In genomic region chr6:53398297-53399140, GRCm38 (mm10) we compare ENCODE assay signal across 10 mouse cellular contexts.
DNase-seq lines count a peak whose midpoint lies in the region; ATAC-seq and TF ChIP-seq lines count a peak whose summit lies in the region.
"Had no signal": no experiment of that assay in that cellular context is flagged by ENCODE, and none has a peak within 500 bp of the region (broad histone marks: within the 10 kb centered on the region; RNA-seq: fewer than 3 reads in every experiment).

No protein-coding gene starts in this region.

- 0 out of 2 replicates have a peak overlapping the region, but pooled peaks have one; percentile 5 for H3K9ac ChIP-seq in forebrain, embryonic 14.5 days (ENCODE audit: low read length)
- H3K9ac ChIP-seq in kidney, embryonic 15.5 days = no peak overlapping the region
- H3K9ac ChIP-seq in intestine, postnatal 0 days (ENCODE audit: low read depth, low read length) = no peak overlapping the region

- peaks cover 20% of the 10 kb centered on the region for H3K4me1 ChIP-seq in forebrain, embryonic 14.5 days (ENCODE audit: control insufficient read depth, insufficient read depth, low read length)
- peaks cover 35% of the 10 kb centered on the region for H3K4me1 ChIP-seq in forebrain, embryonic 10.5 days
- peaks cover 23% of the 10 kb centered on the region for H3K4me1 ChIP-seq in kidney, embryonic 15.5 days
- no peaks in the 10 kb centered on the region for H3K4me1 ChIP-seq in kidney, adult 2 months (ENCODE audit: control insufficient read depth, insufficient read depth, low read length)
- H3K4me1 ChIP-seq in intestine, postnatal 0 days (replicated peaks; ENCODE audit: control insufficient read depth, insufficient read depth, low read length) = no peaks in the 10 kb centered on the region

- H3K36me3 ChIP-seq in forebrain, embryonic 14.5 days (ENCODE audit: control insufficient read depth, insufficient read depth, low read length) = no peaks in the 10 kb centered on the region
- peaks cover 8% of the 10 kb centered on the region for H3K36me3 ChIP-seq in forebrain, embryonic 10.5 days (replicated peaks)
- no peaks in the 10 kb centered on the region for H3K36me3 ChIP-seq in kidney, embryonic 15.5 days
- H3K36me3 ChIP-seq in kidney, adult 2 months (ENCODE audit: control insufficient read depth, insufficient read depth, low read length) = no peaks in the 10 kb centered on the region
- H3K36me3 ChIP-seq in intestine, postnatal 0 days (ENCODE audit: control insufficient read depth, insufficient read depth) = no peaks in the 10 kb centered on the region

- no peak for TF ChIP-seq POLR2A in kidney, adult 2 months (IDR thresholded peaks at IDR 0.05; ENCODE audit: low read depth, low read length)

- peak; percentile 41 for DNase-seq in forebrain, embryonic 14.5 days (ENCODE audit: low spot score)
- DNase-seq in forebrain, embryonic 10.5 days (ENCODE audit: extremely low spot score, low spot score) = no peak
- no peak for DNase-seq in kidney, adult 2 months
- no peak for DNase-seq in gastrocnemius, postnatal 10 days
- DNase-seq in layer of hippocampus, adult 11-12 months (ENCODE audit: low spot score) = no peak
- DNase-seq: layer of hippocampus, postnatal 36 days had no signal

- H3K4me3 ChIP-seq in forebrain, embryonic 14.5 days (ENCODE audit: low read depth, low read length) = no peak overlapping the region
- H3K4me3 ChIP-seq in forebrain, embryonic 10.5 days = no peak overlapping the region
- no peak overlapping the region for H3K4me3 ChIP-seq in kidney, embryonic 15.5 days (replicated peaks)
- no peak overlapping the region for H3K4me3 ChIP-seq in kidney, adult 2 months (ENCODE audit: insufficient read depth, low read depth, low read length)
- H3K4me3 ChIP-seq in intestine, postnatal 0 days (ENCODE audit: low read depth, low read length) = no peak overlapping the region

- H3K27ac ChIP-seq in forebrain, embryonic 14.5 days (ENCODE audit: low read depth, low read length) = no peak overlapping the region; the same call in 1 of the 2 replicates
- no peak overlapping the region for H3K27ac ChIP-seq in forebrain, embryonic 10.5 days
- no peak overlapping the region for H3K27ac ChIP-seq in kidney, embryonic 15.5 days
- no peak overlapping the region for H3K27ac ChIP-seq in kidney, adult 2 months (ENCODE audit: insufficient read depth, low read depth, low read length)
- H3K27ac ChIP-seq in intestine, postnatal 0 days (ENCODE audit: low read depth, low read length) = no peak overlapping the region

- no peak; the same call in 1 of the 2 replicates for ATAC-seq in forebrain, embryonic 14.5 days
- no peak for ATAC-seq in kidney, embryonic 15.5 days (replicated peaks; ENCODE audit: low FRiP score)
- ATAC-seq in intestine, postnatal 0 days = no peak
- ATAC-seq in neutrophil, adult 5-6 weeks (ENCODE audit: extremely low read depth, insufficient number of reproducible peaks, low FRiP score, poor library complexity, severe bottlenecking) = peak; percentile 40; the same call in 1 of the 2 replicates
- ATAC-seq: lung, postnatal 0 days had no signal

- no peak for TF ChIP-seq CTCF in kidney, adult 2 months (conservative IDR thresholded peaks at IDR 0.05; ENCODE audit: insufficient read depth, insufficient read length, low read depth, low read length)
- TF ChIP-seq CTCF in intestine, postnatal 0 days (IDR thresholded peaks at IDR 0.05; ENCODE audit: low read depth) = no peak

- 36% methylated on average over 18 of the region's 18 CpGs for WGBS in forebrain, embryonic 14.5 days
- 46% methylated on average over 18 of the region's 18 CpGs for WGBS in forebrain, embryonic 10.5 days
- 28% methylated on average over 18 of the region's 18 CpGs for WGBS in kidney, embryonic 15.5 days
- 47% methylated on average over 18 of the region's 18 CpGs for WGBS in kidney, adult 2 months
- 24% methylated on average over 18 of the region's 18 CpGs for WGBS in intestine, postnatal 0 days

- H3K27me3 ChIP-seq in forebrain, embryonic 14.5 days (replicated peaks; ENCODE audit: control insufficient read depth, insufficient read depth, low read length) = no peaks in the 10 kb centered on the region
- H3K27me3 ChIP-seq in forebrain, embryonic 10.5 days (ENCODE audit: poor library complexity, severe bottlenecking) = no peaks in the 10 kb centered on the region
- peaks cover 18% of the 10 kb centered on the region; the same call in 1 of the 2 replicates for H3K27me3 ChIP-seq in kidney, embryonic 15.5 days
- no peaks in the 10 kb centered on the region for H3K27me3 ChIP-seq in kidney, adult 2 months (replicated peaks; ENCODE audit: control insufficient read depth, insufficient read depth, low read length)
- no peaks in the 10 kb centered on the region for H3K27me3 ChIP-seq in intestine, postnatal 0 days (replicated peaks; ENCODE audit: control insufficient read depth, insufficient read depth, low read length)

- 0 out of 2 replicates have a peak overlapping the region, but pooled peaks have one; percentile 24 for H3K4me2 ChIP-seq in forebrain, embryonic 14.5 days (ENCODE audit: low read length)
- H3K4me2 ChIP-seq in kidney, embryonic 15.5 days = peak overlapping the region; percentile 25; the same call in 1 of the 2 replicates
- H3K4me2 ChIP-seq in intestine, postnatal 0 days (replicated peaks; ENCODE audit: low read depth) = peak overlapping the region; percentile 53

- no peaks in the 10 kb centered on the region for H3K9me3 ChIP-seq in forebrain, embryonic 14.5 days (replicated peaks; ENCODE audit: control insufficient read depth, low read length)
- no peaks in the 10 kb centered on the region for H3K9me3 ChIP-seq in forebrain, embryonic 10.5 days
- no peaks in the 10 kb centered on the region for H3K9me3 ChIP-seq in kidney, embryonic 15.5 days (replicated peaks)
- no peaks in the 10 kb centered on the region for H3K9me3 ChIP-seq in intestine, postnatal 0 days (ENCODE audit: control insufficient read depth)
